Mouse (Mus musculus): ENCODE results near the gene Pik3cg.
"Not testable (repeated sequence)": the region's sequence is repeated elsewhere in the genome, so short reads cannot be mapped to it uniquely, and the experiment has no call there.

The Pik3cg gene

GRCm38 (mm10) chr12:32207948-32208891, at the start of gene Pik3cg:
TSS of gene Pik3cg (minus strand) at chr12:32208659.
- no peak for DNase-seq (ENCODE audit: low spot score in 2 of 2)

GRCm38 (mm10) chr12:32248483-32248882, 40.0 kb upstream of the Pik3cg start:
- DNase-seq (ENCODE audit: low spot score in 2 of 2): no peak

GRCm38 (mm10) chr12:32245566-32246233, 37.2 kb upstream of the Pik3cg start:
- peak in 1 of 2 experiments; percentile 23 for DNase-seq (ENCODE audit: low spot score in 2 of 2)

GRCm38 (mm10) chr12:32243586-32243985, 35.1 kb upstream of the Pik3cg start:
- no peak for DNase-seq (ENCODE audit: low spot score in 2 of 2)

- not testable (repeated sequence) for DNase-seq (ENCODE audit: low spot score in 2 of 2)
These were observed 30.7 kb upstream of the Pik3cg start for GRCm38 (mm10) chr12:32239134-32239533.

GRCm38 (mm10) chr12:32238433-32238832, 30.0 kb upstream of the Pik3cg start:
- no peak for DNase-seq (ENCODE audit: low spot score in 2 of 2)

GRCm38 (mm10) chr12:32237839-32238238, 29.4 kb upstream of the Pik3cg start:
- DNase-seq (ENCODE audit: low spot score in 2 of 2): no peak

GRCm38 (mm10) chr12:32237139-32237538, 28.7 kb upstream of the Pik3cg start:
- no peak for DNase-seq (ENCODE audit: low spot score in 2 of 2)

- no peak for DNase-seq (ENCODE audit: low spot score in 2 of 2)
These were observed 28.0 kb upstream of the Pik3cg start for GRCm38 (mm10) chr12:32236450-32236849.

- no peak for DNase-seq (ENCODE audit: low spot score in 2 of 2)
These were observed 25.4 kb upstream of the Pik3cg start for GRCm38 (mm10) chr12:32233871-32234270.

GRCm38 (mm10) chr12:32231398-32231797, 22.9 kb upstream of the Pik3cg start:
- no peak for DNase-seq (ENCODE audit: low spot score in 2 of 2)

- DNase-seq (ENCODE audit: low spot score in 2 of 2): no peak
These were observed 15.2 kb upstream of the Pik3cg start for GRCm38 (mm10) chr12:32223629-32224028.

- DNase-seq (ENCODE audit: low spot score in 2 of 2): no peak
These were observed 14.4 kb upstream of the Pik3cg start for GRCm38 (mm10) chr12:32222758-32223385.

GRCm38 (mm10) chr12:32220387-32220786, 11.9 kb upstream of the Pik3cg start:
- peak in 1 of 2 experiments; percentile 29 for DNase-seq (ENCODE audit: low spot score in 2 of 2)

- no peak for DNase-seq (ENCODE audit: low spot score in 2 of 2)
These were observed 6.7 kb upstream of the Pik3cg start for GRCm38 (mm10) chr12:32215143-32215542.

- DNase-seq (ENCODE audit: low spot score in 2 of 2): no peak
These were observed 4.2 kb upstream of the Pik3cg start for GRCm38 (mm10) chr12:32212702-32213101.

- no peak for DNase-seq (ENCODE audit: low spot score in 2 of 2)
These were observed 3.7 kb upstream of the Pik3cg start for GRCm38 (mm10) chr12:32212156-32212555.

- DNase-seq (ENCODE audit: low spot score in 2 of 2): no peak
These were observed 2.8 kb upstream of the Pik3cg start for GRCm38 (mm10) chr12:32211257-32211656.

- DNase-seq (ENCODE audit: low spot score in 2 of 2): no peak
These were observed 492 bp upstream of the Pik3cg start for GRCm38 (mm10) chr12:32208951-32209350.

- DNase-seq (ENCODE audit: low spot score in 2 of 2): no peak
These were observed 1.3 kb downstream of the Pik3cg start for GRCm38 (mm10) chr12:32207141-32207540.

GRCm38 (mm10) chr12:32203695-32204094, 4.8 kb downstream of the Pik3cg start:
- no peak for DNase-seq (ENCODE audit: low spot score in 2 of 2)

GRCm38 (mm10) chr12:32202583-32202982, 5.9 kb downstream of the Pik3cg start:
- DNase-seq (ENCODE audit: low spot score in 2 of 2): no peak

Data from cerebellum, postnatal 4 days (tissue).